Mouse (Mus musculus): ENCODE data around the gene Atg3. TPM values are rescaled to one million over a fixed set of nuclear protein-coding genes. Genes with fewer than 3 reads are reported as not detected.

Gene Atg3
- polyA plus RNA-seq, 1 experiment from 2014 or later: 16.2 TPM

- H3K4me2 ChIP-seq: no peak overlapping the region
- no peaks in the 10 kb centered on the region for H3K27me3 ChIP-seq
- no peak overlapping the region for H3K4me3 ChIP-seq (replicated peaks)
- H3K4me1 ChIP-seq (replicated peaks): no peaks in the 10 kb centered on the region
- 63% methylated on average over 6 of the region's 6 CpGs for WGBS (ENCODE audit: insufficient replicate concordance)
- H3K9me3 ChIP-seq (replicated peaks): no peaks in the 10 kb centered on the region
- H3K36me3 ChIP-seq (replicated peaks): peaks cover 42% of the 10 kb centered on the region
- no peak overlapping the region for H3K27ac ChIP-seq (replicated peaks)
- ATAC-seq (ENCODE audit: insufficient read depth): no peak
- no peak overlapping the region for H3K9ac ChIP-seq
Measured at GRCm38 (mm10) chr16:45145119-45145518, 13.5 kb upstream of the Atg3 start.

- Histone ChIP-seq H3K9ac (no peak overlapping the region), H3K36me3 (replicated peaks) (peaks cover 31% of the 10 kb centered on the region), H3K4me2 (no peak overlapping the region), H3K4me3 (replicated peaks) (no peak overlapping the region), H3K9me3 (replicated peaks) (no peaks in the 10 kb centered on the region), H3K4me1 (replicated peaks) (no peaks in the 10 kb centered on the region), H3K27me3 (no peaks in the 10 kb centered on the region), H3K27ac (replicated peaks) (no peak overlapping the region)
- no peak for ATAC-seq (ENCODE audit: insufficient read depth)
- 67% methylated on average over 10 of the region's 10 CpGs for WGBS (ENCODE audit: insufficient replicate concordance)
Measured at GRCm38 (mm10) chr16:45148488-45149082, 10.0 kb upstream of the Atg3 start.

GRCm38 (mm10) chr16:45154741-45155250 is 3.8 kb upstream of the Atg3 start:
- Histone ChIP-seq H3K4me3 (replicated peaks) (no peak overlapping the region), H3K9ac (no peak overlapping the region), H3K27ac (replicated peaks) (no peak overlapping the region), H3K27me3 (no peaks in the 10 kb centered on the region), H3K4me1 (replicated peaks) (peaks cover 13% of the 10 kb centered on the region), H3K36me3 (replicated peaks) (peaks cover 11% of the 10 kb centered on the region; the same call in 1 of the 2 replicates), H3K4me2 (no peak overlapping the region), H3K9me3 (replicated peaks) (no peaks in the 10 kb centered on the region)
- WGBS (ENCODE audit: insufficient replicate concordance): 59% methylated on average over 3 of the region's 3 CpGs
- no peak for ATAC-seq (ENCODE audit: insufficient read depth)

- Histone ChIP-seq H3K4me2 (peak overlapping the region; percentile 92), H3K27me3 (no peaks in the 10 kb centered on the region), H3K36me3 (replicated peaks) (0 out of 2 replicates have a peak, but pooled peaks cover 8% of the 10 kb centered on the region), H3K4me1 (replicated peaks) (peaks cover 15% of the 10 kb centered on the region), H3K4me3 (replicated peaks) (peak overlapping the region; percentile 84), H3K9me3 (replicated peaks) (no peaks in the 10 kb centered on the region), H3K9ac (peak overlapping the region; percentile 85), H3K27ac (replicated peaks) (peak overlapping the region; percentile 91)
- WGBS (ENCODE audit: insufficient replicate concordance): 1% methylated on average over 20 of the region's 20 CpGs
- peak; percentile 76 for ATAC-seq (ENCODE audit: insufficient read depth)
Measured at GRCm38 (mm10) chr16:45158136-45158521, 456 bp upstream of the Atg3 start.

DNA sequence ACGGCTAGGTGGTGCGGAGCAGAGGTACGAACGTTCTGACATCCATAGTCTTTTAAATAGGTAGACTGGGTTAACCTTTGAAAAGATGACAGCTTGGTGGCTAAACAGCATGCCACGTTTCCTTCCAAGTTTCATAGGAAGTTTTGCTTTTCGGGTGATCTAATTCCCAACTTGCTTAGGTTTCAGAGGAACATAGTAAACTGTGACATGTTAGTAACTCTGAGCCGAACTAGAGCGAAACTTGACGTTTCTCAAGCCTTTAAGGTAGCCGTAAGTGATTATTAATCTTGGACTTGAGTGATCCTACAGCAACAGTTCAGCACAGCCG is 768 bp downstream of the Atg3 start:
- H3K27me3 ChIP-seq: no peaks in the 10 kb centered on the region
- WGBS (ENCODE audit: insufficient replicate concordance): 2% methylated on average over 11 of the region's 11 CpGs
- H3K9me3 ChIP-seq (replicated peaks): no peaks in the 10 kb centered on the region
- H3K36me3 ChIP-seq (replicated peaks): 0 out of 2 replicates have a peak, but pooled peaks cover 10% of the 10 kb centered on the region
- peak overlapping the region; percentile 91 for H3K27ac ChIP-seq (replicated peaks)
- no peak for ATAC-seq (ENCODE audit: insufficient read depth)
- H3K4me1 ChIP-seq (replicated peaks): peaks cover 15% of the 10 kb centered on the region
- peak overlapping the region; percentile 92 for H3K4me2 ChIP-seq
- H3K9ac ChIP-seq: peak overlapping the region; percentile 85
- H3K4me3 ChIP-seq (replicated peaks): peak overlapping the region; percentile 84

DNA sequence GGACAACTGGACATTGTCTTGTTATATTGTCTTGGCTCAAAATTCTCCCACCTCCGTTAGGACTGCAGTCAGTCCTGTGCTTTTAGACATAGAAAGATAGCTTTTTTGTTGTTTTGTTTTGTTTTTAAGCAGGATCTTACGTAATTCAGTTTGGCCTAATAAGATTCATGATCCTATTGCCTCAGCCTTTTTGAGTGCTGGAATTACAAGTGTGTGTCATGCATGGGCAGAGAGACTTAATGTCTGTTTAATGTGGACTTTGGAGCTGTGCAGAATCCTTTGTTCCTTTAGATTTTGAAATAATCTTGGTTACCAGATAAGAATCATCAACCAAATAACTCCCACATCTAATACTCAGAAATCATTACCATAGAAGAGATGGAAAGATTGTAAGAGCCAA is 20.0 kb downstream of the Atg3 start:
- ATAC-seq (ENCODE audit: insufficient read depth): no peak
- no peaks in the 10 kb centered on the region for H3K4me1 ChIP-seq (replicated peaks)
- no peak overlapping the region for H3K4me3 ChIP-seq (replicated peaks)
- H3K27me3 ChIP-seq: no peaks in the 10 kb centered on the region
- H3K9me3 ChIP-seq (replicated peaks): no peaks in the 10 kb centered on the region
- H3K36me3 ChIP-seq (replicated peaks): peaks cover 9% of the 10 kb centered on the region
- H3K4me2 ChIP-seq: no peak overlapping the region
- no peak overlapping the region for H3K27ac ChIP-seq (replicated peaks)
- WGBS (ENCODE audit: insufficient replicate concordance): 80% methylated on average over 2 of the region's 2 CpGs
- H3K9ac ChIP-seq: no peak overlapping the region

DNA sequence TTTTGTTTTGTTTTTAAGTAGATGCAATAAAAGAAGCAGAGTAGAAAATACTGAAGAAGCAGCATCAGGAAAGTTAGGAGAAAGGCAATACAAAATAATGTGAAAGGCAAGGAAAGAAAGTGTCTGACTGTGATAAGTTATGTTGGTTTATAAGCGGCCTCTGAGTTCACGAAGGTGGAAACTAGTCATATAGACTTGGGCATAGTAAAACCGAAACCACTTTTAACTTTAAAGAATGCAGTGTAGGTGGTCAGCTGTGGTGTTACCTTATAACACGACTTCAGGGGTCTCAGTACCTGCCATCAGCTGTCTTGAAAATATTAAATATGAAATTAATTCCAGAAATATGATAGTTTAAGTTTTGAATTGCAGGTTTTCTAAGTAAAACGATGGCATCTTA is 23.2 kb downstream of the Atg3 start:
- ATAC-seq (ENCODE audit: insufficient read depth): no peak
- Histone ChIP-seq H3K4me1 (replicated peaks) (no peaks in the 10 kb centered on the region), H3K4me3 (replicated peaks) (no peak overlapping the region), H3K9me3 (replicated peaks) (no peaks in the 10 kb centered on the region), H3K27ac (replicated peaks) (no peak overlapping the region), H3K27me3 (no peaks in the 10 kb centered on the region), H3K4me2 (no peak overlapping the region), H3K36me3 (replicated peaks) (peaks cover 22% of the 10 kb centered on the region), H3K9ac (no peak overlapping the region)
- WGBS (ENCODE audit: insufficient replicate concordance): 70% methylated on average over 5 of the region's 5 CpGs

- H3K4me1 ChIP-seq (replicated peaks): no peaks in the 10 kb centered on the region
- H3K9ac ChIP-seq: no peak overlapping the region
- 4% methylated on average over 1 of the region's 1 CpGs for WGBS (ENCODE audit: insufficient replicate concordance)
- no peak overlapping the region for H3K4me3 ChIP-seq (replicated peaks)
- H3K27ac ChIP-seq (replicated peaks): no peak overlapping the region
- no peak overlapping the region for H3K4me2 ChIP-seq
- H3K36me3 ChIP-seq (replicated peaks): 0 out of 2 replicates have a peak, but pooled peaks cover 12% of the 10 kb centered on the region
- H3K9me3 ChIP-seq (replicated peaks): no peaks in the 10 kb centered on the region
- H3K27me3 ChIP-seq: no peaks in the 10 kb centered on the region
- no peak for ATAC-seq (ENCODE audit: insufficient read depth)
Measured at GRCm38 (mm10) chr16:45192613-45193012, 34.0 kb downstream of the Atg3 start.

GRCm38 (mm10) chr16:45196816-45197215 is 38.2 kb downstream of the Atg3 start:
- H3K4me2 ChIP-seq: no peak overlapping the region
- WGBS (ENCODE audit: insufficient replicate concordance): 28% methylated on average over 6 of the region's 6 CpGs
- ATAC-seq (ENCODE audit: insufficient read depth): no peak
- H3K9ac ChIP-seq: no peak overlapping the region
- H3K4me1 ChIP-seq (replicated peaks): no peaks in the 10 kb centered on the region
- no peaks in the 10 kb centered on the region for H3K9me3 ChIP-seq (replicated peaks)
- H3K4me3 ChIP-seq (replicated peaks): no peak overlapping the region
- no peaks in the 10 kb centered on the region for H3K36me3 ChIP-seq (replicated peaks)
- H3K27me3 ChIP-seq: no peaks in the 10 kb centered on the region
- H3K27ac ChIP-seq (replicated peaks): no peak overlapping the region

DNA sequence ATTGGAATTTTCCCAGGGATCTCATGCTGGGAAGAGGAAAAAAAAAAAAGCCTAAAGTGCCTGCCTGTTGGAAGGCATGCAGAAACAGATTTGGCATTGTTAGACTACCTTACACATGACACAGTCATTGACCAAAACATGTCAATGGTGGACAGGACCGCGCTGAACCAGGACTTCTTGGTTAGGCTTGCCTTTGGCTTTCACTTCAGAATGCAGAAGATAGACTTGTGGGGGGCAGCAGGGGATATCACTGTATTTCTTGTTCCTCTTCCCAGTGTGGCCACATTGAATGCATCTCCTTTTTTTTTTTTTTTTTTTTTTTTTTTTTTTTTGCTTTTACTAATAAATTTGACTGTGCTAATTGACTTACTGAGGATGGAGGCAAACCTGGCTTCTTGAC is 42.8 kb downstream of the Atg3 start:
- Histone ChIP-seq H3K9ac (no peak overlapping the region), H3K4me3 (replicated peaks) (no peak overlapping the region), H3K27me3 (no peaks in the 10 kb centered on the region), H3K27ac (replicated peaks) (no peak overlapping the region), H3K36me3 (replicated peaks) (no peaks in the 10 kb centered on the region), H3K4me2 (no peak overlapping the region), H3K9me3 (replicated peaks) (no peaks in the 10 kb centered on the region), H3K4me1 (replicated peaks) (no peaks in the 10 kb centered on the region)
- 78% methylated on average over 2 of the region's 2 CpGs for WGBS (ENCODE audit: insufficient replicate concordance)
- ATAC-seq (ENCODE audit: insufficient read depth): no peak

- H3K36me3 ChIP-seq (replicated peaks): no peaks in the 10 kb centered on the region
Measured at GRCm38 (mm10) chr16:45204438-45204837, 45.9 kb downstream of the Atg3 start.

More at GRCm38 (mm10) chr16:45204438-45204837, 45.9 kb downstream of the Atg3 start:
- 39% methylated on average over 4 of the region's 4 CpGs for WGBS (ENCODE audit: insufficient replicate concordance)
- H3K27me3 ChIP-seq: no peaks in the 10 kb centered on the region
- H3K4me2 ChIP-seq: no peak overlapping the region
- no peak overlapping the region for H3K27ac ChIP-seq (replicated peaks)
- no peak for ATAC-seq (ENCODE audit: insufficient read depth)
- H3K9ac ChIP-seq: no peak overlapping the region
- no peaks in the 10 kb centered on the region for H3K4me1 ChIP-seq (replicated peaks)
- no peak overlapping the region for H3K4me3 ChIP-seq (replicated peaks)
- no peaks in the 10 kb centered on the region for H3K9me3 ChIP-seq (replicated peaks)
